Mouse (Mus musculus) megakaryocyte, embryonic 14.5 days (primary cell): ENCODE results near the gene Ccdc87.

Experiments used
- FLI1 ChIP-seq: IDR thresholded peaks from 2 replicates; pipeline ENCODE4 v1.6.1; 2012; ENCODE audit warnings: low read length, inconsistent platforms, mixed read lengths
- GATA1 ChIP-seq: IDR thresholded peaks from 3 replicates; pipeline ENCODE4 v1.6.1; 2012; ENCODE audit warnings: mixed read lengths, low read length, inconsistent platforms, borderline replicate concordance

GRCm38 (mm10) chr19:4795929-4796328 lies 43.2 kb upstream of the Ccdc87 start:
- no peak for TF ChIP-seq GATA1
- TF ChIP-seq FLI1 = no peak
